Mouse (Mus musculus): ENCODE results near the gene Zfp108. TPM values are rescaled to one million over a fixed set of nuclear protein-coding genes. Genes with fewer than 3 reads are reported as not detected.

Zfp108 gene
- polyA plus RNA-seq, 1 experiment from 2014 or later: 2.5 TPM

Other genes starting within 250 kb of the Zfp108 start
- gene Vmn1r183, start 201.5 kb upstream of the Zfp108 start, polyA plus RNA-seq (2016; fragmentation: Nextera tagmentation; extraction: Ambion mirVana): not detected in 2 replicates
- gene Zfp180, start 172.9 kb upstream of the Zfp108 start, polyA plus RNA-seq (2016; fragmentation: Nextera tagmentation; extraction: Ambion mirVana): 19.3 and 19.8 TPM in 2 replicates
- 4.6 and 5.0 TPM in 2 replicates for gene Zfp112, start 142.5 kb upstream of the Zfp108 start, polyA plus RNA-seq (2016; fragmentation: Nextera tagmentation; extraction: Ambion mirVana)
- 8.1 and 11.5 TPM in 2 replicates for gene Zfp235, start 120.6 kb upstream of the Zfp108 start, polyA plus RNA-seq (2016; fragmentation: Nextera tagmentation; extraction: Ambion mirVana)
- gene Zfp114, start 79.7 kb upstream of the Zfp108 start, polyA plus RNA-seq (2016; fragmentation: Nextera tagmentation; extraction: Ambion mirVana): 4.7 and 5.0 TPM in 2 replicates
- gene Zfp111, start 43.4 kb upstream of the Zfp108 start, polyA plus RNA-seq (2016; fragmentation: Nextera tagmentation; extraction: Ambion mirVana): 7.3 and 8.4 TPM in 2 replicates
- 4.4 and 4.6 TPM in 2 replicates for gene Zfp109, start 17.2 kb upstream of the Zfp108 start, polyA plus RNA-seq (2016; fragmentation: Nextera tagmentation; extraction: Ambion mirVana)
- 5.8 and 6.4 TPM in 2 replicates for gene Zfp93, start 15.6 kb downstream of the Zfp108 start, polyA plus RNA-seq (2016; fragmentation: Nextera tagmentation; extraction: Ambion mirVana)
- gene Zfp61, start 46.4 kb downstream of the Zfp108 start, polyA plus RNA-seq (2016; fragmentation: Nextera tagmentation; extraction: Ambion mirVana): 20.7 and 27.2 TPM in 2 replicates
- gene Zfp94, start 61.9 kb downstream of the Zfp108 start, polyA plus RNA-seq (2016; fragmentation: Nextera tagmentation; extraction: Ambion mirVana): 7.0 and 10.1 TPM in 2 replicates
- not detected in 2 replicates for gene Tescl, start 79.1 kb downstream of the Zfp108 start, polyA plus RNA-seq (2016; fragmentation: Nextera tagmentation; extraction: Ambion mirVana)
- gene Lypd5, start 94.4 kb downstream of the Zfp108 start, polyA plus RNA-seq (2016; fragmentation: Nextera tagmentation; extraction: Ambion mirVana): not detected in 2 replicates
- gene Kcnn4, start 115.5 kb downstream of the Zfp108 start, polyA plus RNA-seq (2016; fragmentation: Nextera tagmentation; extraction: Ambion mirVana): 11.7 and 14.2 TPM in 2 replicates
- gene Smg9, start 144.8 kb downstream of the Zfp108 start, polyA plus RNA-seq (2016; fragmentation: Nextera tagmentation; extraction: Ambion mirVana): 25.4 and 27.7 TPM in 2 replicates
- 0.16 TPM in 1 of 2 replicates, not detected in the other for gene Irgc1, start 197.5 kb downstream of the Zfp108 start, polyA plus RNA-seq (2016; fragmentation: Nextera tagmentation; extraction: Ambion mirVana)
- gene Plaur, start 207.7 kb downstream of the Zfp108 start, polyA plus RNA-seq (2016; fragmentation: Nextera tagmentation; extraction: Ambion mirVana): 4.3 and 7.3 TPM in 2 replicates
- gene Cadm4, start 227.2 kb downstream of the Zfp108 start, polyA plus RNA-seq (2016; fragmentation: Nextera tagmentation; extraction: Ambion mirVana): 0.54 and 0.63 TPM in 2 replicates

Data from heart, embryonic 10.5 days (tissue).